Mouse (Mus musculus): ENCODE results near the gene Klf16.

Klf16 gene

DNA sequence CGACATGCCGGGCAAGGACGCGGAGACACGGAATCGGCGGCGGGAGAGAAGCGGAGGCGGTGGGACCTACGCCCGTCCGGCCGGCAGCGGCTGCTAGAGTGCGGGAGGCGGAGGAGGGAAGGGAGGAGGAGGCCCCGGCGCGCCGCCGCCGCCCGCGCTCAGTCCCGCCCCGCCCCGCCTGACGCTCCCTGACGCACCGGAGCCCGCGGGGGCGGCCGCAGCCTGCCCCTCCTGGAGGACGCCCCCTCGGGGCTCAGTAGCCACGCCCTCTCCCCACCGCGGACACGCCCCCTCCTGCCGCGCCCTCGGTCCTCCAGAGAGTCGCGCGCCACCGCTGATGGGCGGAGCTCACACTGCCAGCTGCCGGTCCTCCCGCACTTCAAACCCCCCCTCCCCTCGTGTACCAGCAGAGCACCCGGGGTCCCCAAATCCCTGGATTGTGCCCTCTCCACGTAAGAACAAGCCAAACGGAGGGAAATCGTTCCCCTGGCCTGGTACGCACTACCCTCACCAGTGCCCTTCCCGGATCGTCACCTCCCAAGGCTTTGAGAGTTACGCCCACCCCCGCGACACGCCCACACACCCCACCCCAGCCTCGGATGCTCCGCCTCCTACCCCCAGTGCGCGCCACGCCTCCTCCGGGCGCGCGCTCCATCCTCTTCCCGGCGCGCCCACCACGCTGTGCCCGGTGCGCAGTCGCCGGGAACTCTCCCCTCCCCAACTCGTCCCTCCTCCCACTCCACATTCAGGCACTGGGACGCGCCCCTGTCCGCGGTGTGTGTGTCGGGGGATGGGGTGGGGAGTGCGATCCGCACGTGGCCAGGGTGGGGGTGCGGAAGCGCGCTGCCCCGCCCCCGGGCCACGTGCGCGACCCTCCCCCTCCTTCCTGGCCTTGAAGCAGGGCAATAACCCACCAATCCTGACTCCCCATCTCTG lies at the start of gene Klf16:
Klf16 (minus strand) TSS at position 127 of the 936 bp plus-strand sequence.
- in situ Hi-C loops (cut with MboI, MseI) = loop anchor here (5.0 kb wide), 1 partner anchor 105 kb away; no protein-coding TSS in a partner anchor

DNA sequence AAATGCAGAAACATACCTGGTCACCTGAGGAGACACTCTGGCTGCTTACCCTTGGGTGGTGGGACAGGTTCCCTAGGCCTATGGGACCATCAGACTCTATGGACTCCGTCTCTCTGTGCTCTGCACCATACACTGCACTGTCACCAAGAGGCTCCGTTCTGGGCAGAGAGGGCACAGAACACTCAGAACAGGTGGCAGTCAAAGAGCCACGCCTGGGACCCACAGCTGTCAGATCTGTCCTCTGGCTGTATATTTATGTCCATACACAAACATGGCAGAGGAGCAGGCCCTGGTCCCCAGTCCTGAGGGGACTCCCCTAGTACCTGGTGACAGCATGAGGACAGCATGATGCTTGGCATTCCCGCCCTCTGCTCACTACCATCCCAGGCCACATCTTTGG lies 48.6 kb upstream of the Klf16 start:
- in situ Hi-C loops (cut with MboI, MseI) = loop anchor here (5.0 kb wide), 1 partner anchor 62 kb away; no protein-coding TSS in a partner anchor

DNA sequence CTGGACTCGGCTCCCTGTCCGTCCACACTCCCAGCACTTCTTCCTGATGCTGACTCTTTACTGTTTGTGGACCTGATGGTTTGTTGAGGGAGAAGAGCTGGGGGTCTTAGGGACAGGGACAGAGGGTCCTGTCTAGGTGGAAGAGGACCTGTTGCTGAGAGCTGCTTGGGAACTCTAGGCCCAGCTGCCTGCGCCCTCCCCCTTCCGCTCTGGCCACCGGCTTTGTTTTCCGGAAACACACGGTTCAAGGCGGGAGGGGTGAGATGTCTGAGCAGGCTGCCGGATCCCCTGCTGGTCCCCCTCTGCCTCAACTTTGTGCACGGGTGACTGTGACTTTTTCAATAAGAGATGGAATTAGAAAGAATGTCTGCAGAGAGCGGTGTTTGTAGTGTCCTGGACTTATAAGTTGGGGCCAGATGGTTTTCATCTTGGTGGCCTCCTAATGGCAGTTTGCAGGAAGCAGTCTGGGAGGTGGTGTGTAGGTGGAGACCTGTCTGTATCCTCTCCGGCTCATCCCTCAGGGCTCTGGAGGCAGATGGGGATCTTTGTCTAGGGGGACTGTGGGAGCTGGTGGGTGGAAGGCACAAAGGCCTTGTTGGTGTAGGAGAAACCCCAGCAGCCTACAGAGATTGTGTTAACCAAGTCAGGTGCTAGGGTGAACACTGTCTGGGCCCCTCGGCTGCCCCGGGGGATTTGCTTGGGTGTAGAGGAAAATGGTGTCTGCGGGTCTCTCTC lies 46.5 kb upstream of the Klf16 start:
- in situ Hi-C loops (cut with MboI, MseI) = no loop called here

DNA sequence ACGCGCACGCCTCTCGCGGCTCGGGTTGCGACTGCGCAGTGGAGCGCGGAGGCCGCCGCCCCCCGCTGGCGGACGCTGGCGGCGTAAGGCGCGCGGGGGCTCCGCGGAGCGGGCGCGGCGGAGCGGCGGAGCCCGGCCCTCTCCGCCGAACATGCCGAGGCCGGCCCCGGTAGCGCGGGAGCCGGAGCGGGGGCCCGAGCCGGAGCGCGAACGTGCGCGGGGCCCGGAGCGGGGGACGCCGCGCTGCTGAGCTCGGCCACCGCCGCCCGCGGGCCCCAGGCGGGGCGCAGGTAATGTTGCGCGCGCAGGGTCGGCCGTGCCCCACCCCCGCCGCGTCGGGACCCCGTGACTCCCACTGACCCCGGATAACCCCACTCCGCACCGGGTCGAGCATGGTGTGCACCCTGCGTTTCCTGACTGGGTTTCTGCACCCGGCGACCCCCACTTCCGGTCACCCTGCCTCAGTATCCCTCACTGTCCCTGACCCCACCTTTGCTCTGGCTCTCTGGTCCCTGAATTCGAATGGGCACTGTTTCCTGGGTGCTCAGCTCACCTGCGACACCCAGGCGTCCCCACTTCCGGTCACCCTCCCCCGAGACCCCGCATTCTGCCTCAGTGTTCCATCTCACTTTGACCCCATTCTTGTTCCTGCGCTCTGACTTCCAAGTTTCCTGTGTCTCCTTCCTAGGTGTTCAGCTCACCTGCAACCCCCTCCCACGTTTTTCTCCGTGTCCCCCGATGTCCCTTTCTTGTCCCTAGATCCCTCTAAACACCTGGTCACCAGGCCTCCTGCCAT lies 45.7 kb upstream of the Klf16 start, which contains the start of gene Csnk1g2:
Csnk1g2 (plus strand) TSS at position 178 of the 796 bp plus-strand sequence.
- in situ Hi-C loops (cut with MboI, MseI) = no loop called here

DNA sequence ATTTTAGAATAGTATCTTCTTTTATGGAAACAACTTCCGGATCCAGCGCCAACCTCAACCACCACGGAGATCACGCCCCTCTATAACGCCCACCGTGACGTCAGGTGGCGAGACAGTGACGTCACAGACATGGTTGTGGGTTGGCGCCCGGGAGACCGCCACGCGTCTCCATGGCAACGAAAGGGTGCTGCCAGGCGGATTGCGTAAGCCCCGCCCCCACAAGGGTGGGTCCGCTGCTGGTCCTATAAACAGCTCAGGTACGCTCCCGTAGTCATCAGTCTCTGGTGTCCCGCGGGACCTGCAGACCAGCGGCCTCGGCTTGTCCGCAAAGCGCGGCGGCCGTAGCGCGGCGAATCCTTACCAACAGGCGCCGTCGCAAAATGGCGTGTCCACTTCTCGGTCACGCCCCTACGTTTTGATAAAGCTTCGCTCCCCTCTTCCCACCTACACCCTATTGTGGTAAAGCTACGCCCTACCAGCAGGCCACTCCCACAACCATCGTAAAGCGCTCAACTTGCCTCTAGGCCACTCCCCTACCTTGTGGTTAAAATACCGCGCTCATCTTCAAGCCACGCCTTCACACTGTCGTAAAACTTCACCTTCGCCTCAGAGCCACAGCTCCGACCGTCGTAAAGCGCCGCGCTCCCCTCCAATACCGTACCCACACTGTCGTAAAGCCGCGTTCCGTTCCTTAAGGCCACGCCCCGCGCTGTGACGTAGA lies 45.0 kb upstream of the Klf16 start:
- in situ Hi-C loops (cut with MboI, MseI) = no loop called here

DNA sequence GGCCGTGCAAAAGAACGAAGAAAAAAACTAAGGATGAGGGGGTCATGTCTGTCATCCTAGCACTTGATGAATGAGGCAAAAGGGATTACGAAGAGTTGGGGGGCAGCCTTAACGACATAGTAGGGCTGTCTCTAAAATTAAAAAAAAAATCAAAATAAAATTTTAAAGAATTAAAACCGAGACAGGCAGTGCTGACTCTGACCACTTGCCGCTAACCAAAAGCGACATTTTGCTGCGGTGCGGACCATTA lies 44.5 kb upstream of the Klf16 start:
- in situ Hi-C loops (cut with MboI, MseI) = no loop called here

DNA sequence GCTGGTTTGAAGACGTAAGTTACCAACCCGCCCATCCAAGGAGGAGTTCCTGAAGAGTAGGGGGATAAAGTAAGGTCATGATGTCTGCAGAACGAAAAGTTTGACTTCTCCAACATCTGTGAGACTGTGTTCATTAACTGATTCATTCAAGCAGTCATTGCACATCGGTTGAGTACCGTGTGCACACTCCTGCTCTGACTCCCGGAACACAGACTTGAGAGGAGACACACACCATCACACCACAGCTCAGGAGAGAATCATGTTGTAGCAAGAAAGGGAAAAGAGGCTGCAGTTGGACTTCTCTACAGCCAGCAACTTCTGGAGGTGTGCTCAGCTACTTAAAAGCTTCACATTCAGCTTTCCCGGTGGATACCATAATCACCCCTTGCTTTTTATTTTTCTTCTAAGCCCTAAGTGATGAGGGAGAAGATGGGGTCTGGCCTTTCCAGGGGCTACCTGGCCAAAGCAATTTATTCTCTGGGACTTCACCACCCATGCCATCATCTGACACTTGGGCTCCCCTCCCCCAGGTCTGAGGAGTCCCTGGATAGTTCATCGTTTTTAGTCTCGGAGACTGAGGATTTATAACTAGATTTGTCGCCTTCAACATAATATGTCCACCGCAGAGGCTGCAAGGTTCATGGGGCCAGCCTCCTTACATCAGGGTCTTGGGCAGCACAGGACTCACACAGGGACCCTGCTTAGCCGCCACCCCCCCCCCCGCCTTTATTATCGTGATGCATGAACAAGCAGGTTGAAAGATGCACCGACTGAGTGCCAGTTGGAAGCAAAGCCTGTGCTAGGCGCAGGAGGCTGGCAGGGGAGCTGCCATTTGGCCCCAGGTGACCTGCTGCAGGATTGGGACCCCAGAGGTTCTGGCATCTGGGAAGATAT lies 43.9 kb upstream of the Klf16 start:
- in situ Hi-C loops (cut with MboI, MseI) = no loop called here

DNA sequence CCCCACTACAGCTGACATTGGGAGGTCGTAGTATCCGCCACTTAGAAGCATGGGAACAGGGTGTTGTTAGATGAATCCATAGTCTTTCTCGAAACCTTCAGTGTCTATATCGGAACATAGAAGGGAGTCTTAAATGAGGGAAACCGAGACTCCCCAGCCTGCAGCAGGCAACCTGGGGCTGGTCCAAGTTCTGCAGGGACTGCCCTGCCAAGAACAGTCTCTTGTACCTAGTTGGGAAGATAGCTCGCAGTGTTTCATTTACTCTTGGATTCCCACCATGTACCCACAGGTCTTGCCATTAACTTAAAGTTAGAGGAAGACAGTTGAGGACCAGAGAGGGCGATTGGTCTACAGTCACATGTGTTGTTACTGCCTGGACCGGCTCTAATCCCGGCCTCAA lies 43.2 kb upstream of the Klf16 start:
- in situ Hi-C loops (cut with MboI, MseI) = no loop called here

DNA sequence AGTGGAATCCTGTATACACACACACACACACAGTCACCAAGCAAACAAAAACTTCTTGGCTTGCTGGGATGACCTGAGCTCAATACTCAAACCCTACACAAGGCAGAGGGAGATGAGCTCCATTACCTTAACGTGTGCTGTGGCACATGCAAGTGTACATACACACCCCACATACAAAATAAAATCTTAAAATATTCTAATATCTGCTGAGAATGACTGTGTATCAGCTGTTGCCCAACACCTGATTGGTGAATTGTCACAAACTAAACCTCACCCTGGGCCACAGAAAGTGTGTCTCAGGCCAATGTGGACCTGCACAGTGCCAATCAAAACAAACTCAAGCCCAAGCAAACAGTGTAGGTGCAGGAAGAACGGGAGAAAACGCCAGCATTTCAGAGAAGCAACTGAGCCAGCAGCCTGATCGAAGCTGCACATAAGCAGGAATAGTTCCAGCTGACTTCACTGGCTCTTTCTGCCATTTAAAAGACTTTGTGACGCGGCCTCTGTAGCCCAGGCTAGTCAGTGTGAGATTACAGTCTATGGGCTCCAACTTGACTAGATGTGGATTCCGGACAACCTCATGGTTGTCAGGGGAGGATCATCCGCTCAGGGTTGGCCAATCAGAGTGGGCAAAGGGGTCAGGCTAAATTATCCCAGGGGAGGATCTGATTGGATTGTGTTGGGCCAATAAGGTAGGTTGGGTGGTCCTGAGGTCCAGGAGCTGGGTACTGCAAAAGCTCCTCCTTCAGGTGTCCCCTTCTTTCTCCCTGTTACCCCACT lies 42.5 kb upstream of the Klf16 start:
- in situ Hi-C loops (cut with MboI, MseI) = loop anchor here (5.0 kb wide), 1 partner anchor 37 kb away; no protein-coding TSS in a partner anchor

DNA sequence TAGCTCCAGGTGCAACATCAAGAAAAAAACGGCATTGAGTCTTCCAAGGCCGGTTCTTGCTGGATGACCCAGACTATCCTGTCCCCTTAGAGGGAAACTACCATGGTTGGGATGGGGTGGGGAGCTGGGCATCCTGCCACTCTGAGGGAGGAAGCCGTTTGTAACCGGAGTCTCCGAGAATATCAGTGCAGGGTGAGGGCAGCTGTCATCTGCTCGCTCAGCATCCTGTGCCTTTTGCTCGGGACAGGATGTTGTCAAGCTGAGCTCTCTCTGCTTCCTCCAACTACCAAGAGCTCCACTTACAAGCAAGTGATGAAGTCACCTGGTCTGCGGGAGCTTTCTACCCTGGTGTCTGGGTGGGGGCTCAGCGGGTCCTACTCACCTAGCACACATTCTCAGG lies 41.1 kb upstream of the Klf16 start:
- in situ Hi-C loops (cut with MboI, MseI) = loop anchor here (5.0 kb wide), 1 partner anchor 36 kb away; no protein-coding TSS in a partner anchor

DNA sequence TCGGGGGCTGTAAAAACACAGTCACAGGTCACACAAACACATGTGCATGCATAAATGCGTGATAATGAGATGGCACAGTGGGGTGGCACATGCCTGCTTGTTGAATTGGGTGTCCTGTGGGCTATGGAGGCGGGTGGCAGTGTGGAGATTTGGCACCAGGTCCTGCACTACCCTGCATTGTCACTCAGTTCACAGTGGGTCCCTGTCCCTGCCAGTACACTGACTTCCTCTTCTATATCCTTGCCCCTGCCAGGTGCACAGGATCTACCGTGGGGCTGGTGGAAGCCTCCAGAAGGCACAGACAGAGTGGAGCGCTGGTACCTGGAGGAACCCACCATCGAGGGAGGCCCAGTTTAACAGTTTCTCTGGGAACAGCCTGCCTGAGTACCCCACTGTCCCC lies 37.2 kb upstream of the Klf16 start:
- in situ Hi-C loops (cut with MboI, MseI) = no loop called here

DNA sequence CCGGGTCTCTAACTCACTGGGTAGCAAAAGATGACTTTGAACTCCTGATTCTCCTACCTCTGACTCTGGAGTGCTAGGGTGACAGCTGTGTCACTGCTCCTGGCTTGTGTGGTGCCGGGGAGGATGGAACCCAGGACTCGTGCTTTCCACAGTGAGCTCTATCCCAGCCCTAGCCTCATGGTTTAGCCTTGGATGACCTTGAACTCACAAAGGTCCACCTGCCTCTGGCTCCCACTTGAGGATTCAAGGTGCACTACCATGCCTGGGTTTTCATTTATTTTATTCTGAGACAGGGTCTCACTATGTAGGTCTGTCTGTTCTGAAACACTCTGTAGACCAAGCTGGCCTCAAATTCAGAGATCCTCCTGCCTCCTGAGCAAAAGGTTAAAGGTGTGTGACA lies 36.7 kb upstream of the Klf16 start:
- in situ Hi-C loops (cut with MboI, MseI) = no loop called here

DNA sequence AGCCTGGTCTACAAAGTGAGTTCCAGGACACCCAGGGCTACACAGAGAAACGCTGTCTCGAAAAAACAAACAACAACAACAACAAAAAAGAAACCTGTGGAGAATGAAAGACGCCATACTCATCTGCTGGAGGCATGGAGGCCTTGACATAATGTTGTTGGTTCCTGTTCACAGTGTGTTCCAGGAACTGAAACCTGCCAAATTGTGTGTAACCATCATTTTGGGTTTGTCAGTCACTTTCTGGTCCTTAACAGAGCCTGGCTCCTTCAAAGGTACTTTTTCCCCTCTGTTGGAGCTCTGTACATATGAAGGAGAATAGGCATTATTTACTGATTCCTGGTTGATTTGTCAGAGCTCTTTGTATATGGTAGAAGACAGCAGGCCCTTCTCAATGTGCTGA lies 34.8 kb upstream of the Klf16 start:
- in situ Hi-C loops (cut with MboI, MseI) = no loop called here

DNA sequence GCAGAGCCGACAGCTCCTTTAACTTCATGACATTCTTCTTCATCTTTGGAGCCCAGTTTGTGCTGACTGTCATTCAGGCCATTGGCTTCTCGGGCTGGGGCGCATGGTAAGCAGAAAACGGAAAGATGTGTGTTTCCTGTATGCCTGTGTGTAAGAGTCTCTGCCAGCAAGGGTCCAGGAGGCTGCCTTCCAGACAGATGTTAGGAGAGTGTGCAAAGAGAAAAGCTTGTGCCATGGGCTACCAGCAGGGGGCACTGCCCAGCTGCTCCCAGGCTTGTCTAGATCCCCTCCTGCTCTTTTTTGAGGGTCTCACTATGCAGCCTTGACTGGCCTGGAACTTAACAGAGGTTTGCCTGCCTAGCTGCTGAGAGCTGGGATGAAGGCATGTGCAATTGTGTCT lies 33.9 kb upstream of the Klf16 start:
- in situ Hi-C loops (cut with MboI, MseI) = no loop called here

DNA sequence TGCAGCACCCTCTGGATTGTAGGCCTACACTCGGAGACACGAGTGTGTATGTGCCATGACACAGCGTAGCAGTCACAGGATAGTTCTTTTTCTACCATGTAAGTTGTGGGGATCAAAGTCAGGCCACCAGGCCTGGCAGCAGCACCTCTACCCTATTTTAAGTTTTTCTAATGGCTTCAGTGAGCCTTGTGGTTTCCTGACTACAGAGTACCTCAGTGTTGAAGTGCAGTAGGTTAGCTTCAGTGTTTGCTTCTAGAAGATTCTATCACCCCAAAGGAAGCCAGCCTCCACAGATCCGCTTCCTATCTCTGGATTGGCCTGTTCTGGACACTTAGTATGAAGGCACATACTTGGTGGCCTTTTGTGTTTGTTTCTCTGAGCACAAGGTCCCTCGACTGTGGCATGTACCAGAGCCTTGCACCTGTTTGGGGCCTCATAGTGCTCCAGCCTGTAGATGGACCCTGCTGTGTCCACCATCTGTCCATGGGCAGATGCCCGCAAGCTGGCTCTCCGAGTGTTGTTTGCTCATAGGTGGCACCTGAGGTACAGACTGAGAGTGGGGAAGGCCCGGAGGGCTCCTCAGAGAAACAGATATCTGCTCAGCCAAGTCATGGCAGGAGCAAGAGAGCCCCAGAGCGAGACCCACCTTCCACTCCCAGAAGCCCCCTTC lies 33.1 kb upstream of the Klf16 start:
- in situ Hi-C loops (cut with MboI, MseI) = no loop called here

DNA sequence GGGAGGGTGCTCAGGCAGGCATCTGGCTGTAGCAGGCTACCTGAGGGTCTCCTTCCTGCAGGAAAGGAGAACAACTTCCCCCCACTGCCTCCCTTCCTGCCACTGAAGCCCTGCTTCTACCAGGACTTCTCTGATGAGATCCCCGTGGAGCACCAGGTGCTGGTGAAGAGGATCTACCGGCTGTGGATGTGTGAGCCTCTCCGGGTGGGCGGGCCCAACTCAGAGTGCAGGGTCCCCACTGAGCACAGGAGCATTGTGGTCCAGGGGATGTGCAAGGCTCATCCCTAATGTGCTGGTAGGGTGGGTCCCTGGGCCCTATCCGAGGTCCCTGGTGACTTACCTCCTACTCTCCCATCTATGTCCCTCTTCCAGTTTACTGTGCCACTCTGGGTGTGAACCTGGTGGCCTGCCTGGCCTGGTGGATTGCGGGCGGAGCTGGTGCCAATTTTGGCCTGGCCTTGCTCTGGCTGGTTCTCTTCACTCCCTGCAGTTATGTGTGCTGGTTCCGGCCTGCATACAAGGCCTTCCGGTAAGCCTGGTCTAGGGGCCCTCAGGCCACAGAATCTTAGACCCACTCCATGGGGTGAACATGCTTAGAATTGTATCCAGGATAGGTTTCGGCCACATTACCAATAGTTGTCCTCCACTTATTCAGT lies 32.3 kb upstream of the Klf16 start:
- in situ Hi-C loops (cut with MboI, MseI) = no loop called here

DNA sequence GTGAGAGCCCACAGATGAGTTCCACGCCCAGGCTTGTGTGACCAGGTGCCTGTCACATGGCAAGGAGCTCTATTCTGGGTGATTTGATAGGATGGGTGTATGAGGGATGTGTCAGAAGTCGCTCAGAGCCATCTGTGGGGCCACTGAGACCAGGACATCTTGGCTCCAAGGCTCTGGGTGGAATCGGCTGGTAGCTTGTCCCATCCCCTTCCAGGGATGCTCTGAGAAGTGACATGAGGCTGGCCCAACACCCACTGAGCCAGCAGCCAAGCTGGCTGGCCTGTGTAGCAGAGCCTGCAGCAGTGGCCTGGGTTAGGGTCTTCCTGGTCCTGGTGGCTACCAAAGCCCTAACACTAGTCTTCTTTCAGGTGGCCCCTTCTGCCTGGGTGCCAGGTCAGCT lies 31.3 kb upstream of the Klf16 start:
- in situ Hi-C loops (cut with MboI, MseI) = no loop called here

DNA sequence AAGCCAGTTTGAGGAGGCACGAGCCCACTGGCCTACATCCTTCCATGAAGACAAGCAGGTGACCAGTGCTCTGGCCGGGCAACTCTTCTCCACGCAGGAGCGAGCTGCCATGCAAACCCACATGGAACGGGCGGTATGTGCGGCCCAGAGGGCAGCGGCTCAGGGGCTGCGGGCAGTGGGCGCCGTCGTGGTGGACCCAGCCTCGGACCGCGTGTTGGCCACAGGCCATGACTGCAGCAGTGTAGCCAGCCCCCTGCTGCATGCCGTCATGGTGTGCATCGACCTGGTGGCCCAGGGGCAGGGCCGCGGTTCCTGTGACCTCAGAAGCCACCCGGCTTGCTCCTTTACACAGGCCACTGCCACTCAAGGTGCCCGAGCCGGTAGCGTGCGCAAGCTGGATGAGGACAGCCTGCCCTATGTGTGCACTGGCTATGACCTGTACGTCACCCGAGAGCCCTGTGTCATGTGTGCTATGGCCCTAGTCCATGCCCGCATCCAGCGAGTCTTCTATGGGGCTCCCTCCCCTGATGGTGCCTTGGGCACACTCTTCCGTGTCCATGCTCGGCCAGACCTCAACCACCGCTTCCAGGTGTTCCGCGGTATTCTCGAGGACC lies 29.7 kb upstream of the Klf16 start:
- in situ Hi-C loops (cut with MboI, MseI) = no loop called here

Data from regulatory T cell (primary cell).